Mouse (Mus musculus): ENCODE measurements around the gene Olfr746.

The Olfr746 gene

GRCm38 (mm10) chr14:50646783-50647182 lies at the start of gene Olfr746:
Gene Olfr746 (plus strand): TSS chr14:50647083.
- DNase-seq: no peak

GRCm38 (mm10) chr14:50614579-50614978 lies 32.3 kb upstream of the Olfr746 start, which contains the start of gene Olfr744:
Gene Olfr744 (plus strand): TSS chr14:50614879.
- no peak for DNase-seq

DNA sequence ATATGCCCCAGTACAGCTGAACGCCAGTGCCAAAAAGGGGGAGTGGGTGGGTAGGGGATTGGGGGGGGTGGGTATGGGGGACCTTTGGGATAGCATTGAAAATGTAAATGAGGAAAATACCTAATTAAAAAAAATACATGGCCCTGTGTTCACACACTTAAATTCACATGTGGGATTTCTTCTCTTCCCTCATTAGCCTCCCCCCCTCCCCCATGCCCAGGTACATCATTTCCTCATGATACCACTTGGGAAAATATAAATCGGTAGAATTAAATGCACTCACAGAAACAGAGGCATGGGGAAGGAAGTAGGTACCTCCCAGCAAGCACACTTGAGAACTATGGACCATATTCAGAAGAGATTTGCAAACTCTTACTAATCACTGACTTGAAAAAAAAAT lies 7.8 kb upstream of the Olfr746 start, which contains the start of gene Olfr745:
TSS of gene Olfr745 (plus strand) at position 301 of the 400 bp plus-strand sequence.
- no peak for DNase-seq

DNA sequence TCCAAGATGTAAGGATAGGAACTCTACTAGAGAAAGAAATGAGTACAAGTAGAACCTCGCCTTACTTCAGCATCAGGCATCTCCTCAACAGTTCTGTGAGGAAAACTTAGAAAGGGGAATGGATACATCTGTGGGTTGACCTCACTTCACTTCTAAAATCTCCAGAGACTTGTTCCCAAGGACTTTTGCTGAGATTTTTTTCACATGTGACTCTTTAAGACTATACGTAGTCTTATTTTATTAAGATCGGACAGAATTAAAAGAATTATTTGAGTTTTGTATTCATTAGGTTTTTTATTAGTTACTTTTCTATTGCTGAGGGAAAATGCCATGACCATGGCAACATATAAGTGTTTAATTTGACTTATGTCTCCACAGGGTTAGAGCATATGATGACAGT lies 46.2 kb downstream of the Olfr746 start, which contains the start of gene Olfr747:
TSS of gene Olfr747 (minus strand) at position 101 of the 400 bp plus-strand sequence.
- DNase-seq: no peak
